Mouse (Mus musculus): Measurements from ENCODE around the gene 4930550C14Rik.
A peak's percentile ranks its signal among the peaks of the same experiment; 100 is the strongest.

The 4930550C14Rik gene

GRCm38 (mm10) chr9:53404753-53405722, 2.9 kb downstream of the 4930550C14Rik start:
- DNase-seq = peak; percentile 83 to 87

- no peak for DNase-seq
Measured at GRCm38 (mm10) chr9:53408548-53408947, 6.4 kb downstream of the 4930550C14Rik start.

GRCm38 (mm10) chr9:53408953-53409361, 6.8 kb downstream of the 4930550C14Rik start:
- DNase-seq = peak in 1 of 2 experiments; percentile 60

- DNase-seq = no peak
Measured at GRCm38 (mm10) chr9:53409427-53409826, 7.3 kb downstream of the 4930550C14Rik start.

- DNase-seq = peak in 1 of 2 experiments; percentile 12
Measured at GRCm38 (mm10) chr9:53422133-53422896, 20.2 kb downstream of the 4930550C14Rik start.

- DNase-seq = no peak
Measured at GRCm38 (mm10) chr9:53426726-53427125, 24.6 kb downstream of the 4930550C14Rik start.

GRCm38 (mm10) chr9:53427638-53428037, 25.5 kb downstream of the 4930550C14Rik start:
- no peak for DNase-seq

GRCm38 (mm10) chr9:53435830-53436570, 33.9 kb downstream of the 4930550C14Rik start:
- no peak for DNase-seq

- no peak for DNase-seq
Measured at GRCm38 (mm10) chr9:53450609-53451008, 48.5 kb downstream of the 4930550C14Rik start.

- no peak for DNase-seq
Measured at GRCm38 (mm10) chr9:53452038-53452437, 49.9 kb downstream of the 4930550C14Rik start.

GRCm38 (mm10) chr9:53472806-53473518, 70.8 kb downstream of the 4930550C14Rik start:
- no peak for DNase-seq
